Mouse (Mus musculus): ENCODE results near the gene Syt3.

Gene Syt3

DNA sequence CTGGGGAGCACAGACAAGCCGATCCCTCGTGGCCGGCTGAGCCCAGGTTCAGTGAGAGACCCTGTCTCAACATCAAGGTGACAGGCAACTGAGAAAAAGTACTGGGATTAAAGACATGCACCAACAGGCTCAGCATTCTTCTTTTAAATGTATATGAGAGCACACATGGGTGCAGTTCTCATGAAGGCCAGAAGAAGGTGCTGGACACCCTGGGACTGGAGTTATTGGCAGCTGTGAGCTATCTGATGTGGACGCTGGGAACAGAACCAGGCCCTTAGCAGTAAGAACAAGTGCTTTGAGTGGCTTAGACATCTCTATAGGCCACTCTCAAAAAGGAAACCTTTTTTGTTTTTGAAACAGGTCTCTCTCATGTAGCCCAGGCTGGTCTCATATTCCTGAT is 27.2 kb downstream of the Syt3 start:
- DNase-seq (ENCODE audit: low spot score) = no peak

DNA sequence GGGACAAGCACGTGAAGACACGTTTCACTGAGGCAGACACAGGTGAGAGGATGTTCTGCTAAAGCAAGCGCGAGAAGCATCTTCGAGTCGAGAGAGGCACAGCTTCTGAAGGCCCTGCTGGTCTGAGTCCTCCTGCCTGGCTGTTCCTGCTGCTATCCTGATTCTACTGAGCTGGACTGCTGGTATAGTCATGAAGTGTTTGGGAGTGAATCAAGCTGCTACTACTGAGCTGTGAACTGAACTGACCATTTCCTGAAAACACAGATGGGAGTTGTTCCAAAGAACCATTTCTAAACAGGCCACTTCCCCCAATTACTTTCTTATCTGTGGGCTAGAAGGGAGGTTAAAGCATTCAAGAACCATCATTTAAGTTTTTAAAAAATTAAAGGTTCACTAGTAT is 29.4 kb downstream of the Syt3 start:
- DNase-seq (ENCODE audit: low spot score) = no peak

DNA sequence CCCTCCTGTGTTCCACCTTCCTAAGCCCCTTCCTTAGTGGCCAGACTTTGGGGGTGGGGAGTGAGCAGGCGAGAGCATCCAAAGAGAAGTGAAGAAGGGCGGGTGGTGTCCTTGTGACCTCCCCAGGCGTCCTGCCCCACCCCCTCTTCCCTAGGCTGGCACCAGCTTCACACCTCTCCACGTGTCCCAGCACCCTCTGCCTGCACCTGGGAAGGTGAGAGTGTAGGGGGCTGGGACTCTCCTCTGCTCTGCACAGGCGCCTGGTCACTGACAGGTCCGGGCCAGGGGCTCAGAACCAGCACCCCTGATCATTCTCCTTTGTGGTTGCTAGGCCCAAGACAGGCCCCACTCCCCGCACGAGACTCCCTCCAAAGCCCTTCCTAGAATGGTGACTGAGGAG is 43.8 kb downstream of the Syt3 start:
- no peak for DNase-seq (ENCODE audit: low spot score)

DNA sequence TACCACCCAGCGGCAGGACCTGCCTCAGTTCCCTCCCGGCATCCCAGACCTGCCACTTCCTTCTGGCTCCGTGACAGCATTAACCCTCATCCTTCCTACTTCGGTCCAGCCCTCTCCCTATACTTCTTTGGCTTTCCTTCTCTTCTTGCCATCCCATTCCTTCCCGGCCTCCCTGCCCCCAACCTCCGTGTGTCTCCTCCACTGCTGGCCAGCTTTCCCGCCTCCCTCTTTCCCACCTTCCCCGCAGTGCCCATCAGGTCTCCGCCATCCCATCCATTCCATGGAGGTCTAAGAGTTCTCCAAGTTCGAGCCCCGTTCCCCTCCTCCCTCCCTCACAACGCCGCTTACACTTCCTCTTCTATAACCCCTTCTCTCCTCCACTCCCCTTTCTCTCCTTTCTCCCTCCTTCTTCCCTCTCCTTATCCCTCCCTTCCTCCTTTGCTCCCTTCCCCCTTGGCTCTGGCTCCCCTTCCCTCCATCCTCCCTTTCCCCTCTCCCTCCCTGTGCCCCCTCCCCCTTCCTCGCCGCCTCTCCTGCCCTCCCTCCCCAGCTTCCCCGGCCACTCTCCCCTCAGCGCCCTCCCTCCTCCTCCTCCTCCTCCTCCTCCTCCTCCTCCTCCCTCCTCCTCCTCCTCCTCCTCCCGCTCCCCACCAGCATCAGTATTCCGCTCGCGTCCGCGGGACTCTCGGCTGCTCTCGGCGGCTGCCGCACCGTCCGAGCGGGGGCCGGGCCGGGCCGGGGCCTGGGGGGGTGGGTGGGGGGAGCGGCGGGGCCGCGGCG is 44.5 kb downstream of the Syt3 start:
- no peak for DNase-seq (ENCODE audit: low spot score)

DNA sequence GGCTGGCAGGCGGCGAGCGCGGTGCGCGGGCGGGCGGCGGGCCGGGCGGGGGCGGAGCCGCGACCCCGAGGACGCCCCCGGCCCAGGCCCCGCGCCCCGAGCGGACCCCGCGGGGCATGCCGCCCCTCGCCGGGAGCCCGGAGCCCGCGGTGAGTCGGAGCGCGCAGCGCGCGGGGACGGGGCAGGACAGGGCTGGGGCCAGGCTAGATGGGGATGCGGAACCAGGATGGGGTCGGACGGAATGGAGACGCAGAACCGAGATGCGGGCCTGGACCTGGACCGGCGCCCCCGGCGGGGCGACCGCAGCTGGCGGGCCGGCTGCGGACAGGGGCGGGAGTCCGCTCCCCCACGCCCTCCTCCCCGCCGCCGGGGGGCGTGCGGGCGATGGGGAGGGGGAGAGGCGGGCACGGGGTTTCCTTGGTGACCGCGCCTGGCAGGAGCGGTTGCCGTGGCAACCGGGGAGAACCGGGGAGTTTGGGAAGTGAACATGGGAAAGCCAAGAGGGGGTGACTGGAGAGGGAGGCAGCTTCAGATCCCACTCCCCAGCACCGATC is 45.1 kb downstream of the Syt3 start, which contains the start of gene Lrrc4b:
Gene Lrrc4b (plus strand): TSS at position 51 of the 554 bp plus-strand sequence.
- DNase-seq (ENCODE audit: low spot score) = no peak

DNA sequence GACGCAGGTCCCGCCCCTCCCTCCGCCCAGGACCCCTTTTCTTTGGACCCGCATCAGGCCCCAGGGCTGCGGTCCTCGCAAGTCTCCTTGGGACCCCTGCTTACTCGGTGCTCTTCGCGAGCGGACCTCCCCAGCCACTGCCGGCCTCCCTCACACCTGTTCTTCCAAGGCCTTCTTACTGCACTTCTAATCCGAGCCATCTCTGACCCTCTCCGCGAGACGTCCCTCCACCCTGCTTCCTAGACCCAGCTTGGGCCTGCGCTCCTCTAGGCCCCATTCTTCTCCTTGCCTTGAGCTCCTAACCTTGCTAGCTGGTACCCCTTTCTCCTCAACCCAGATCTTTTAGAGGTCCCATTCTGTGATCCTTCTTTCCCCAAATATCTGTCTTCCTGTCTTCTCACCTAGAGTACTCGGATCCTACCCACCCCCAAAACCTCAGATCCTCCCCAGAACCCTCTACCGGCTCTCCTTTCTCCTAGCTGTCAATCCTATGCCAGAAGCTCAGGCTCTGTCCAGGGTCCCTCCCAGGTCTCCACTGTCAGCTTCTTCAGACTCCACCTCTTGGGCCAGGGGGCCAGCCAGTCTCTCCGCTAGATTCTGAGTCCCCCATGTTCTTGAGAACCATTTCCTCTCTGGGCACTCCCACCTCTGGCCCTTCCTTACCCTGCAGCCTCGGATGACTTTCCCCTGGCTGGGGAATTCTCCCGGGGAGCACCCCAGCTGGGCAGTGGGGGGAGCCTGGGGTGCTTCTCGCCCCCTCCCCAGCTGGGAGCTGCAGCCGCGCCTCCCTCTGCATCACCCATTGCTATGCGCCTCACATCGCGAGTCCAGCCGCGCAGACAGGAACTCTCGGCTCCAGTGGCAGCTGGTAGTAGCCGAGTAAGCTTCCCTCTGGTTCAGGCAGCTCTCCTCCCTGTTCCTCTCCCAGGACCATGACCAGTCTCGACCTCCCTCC is 45.9 kb downstream of the Syt3 start:
- no peak for DNase-seq (ENCODE audit: low spot score)

DNA sequence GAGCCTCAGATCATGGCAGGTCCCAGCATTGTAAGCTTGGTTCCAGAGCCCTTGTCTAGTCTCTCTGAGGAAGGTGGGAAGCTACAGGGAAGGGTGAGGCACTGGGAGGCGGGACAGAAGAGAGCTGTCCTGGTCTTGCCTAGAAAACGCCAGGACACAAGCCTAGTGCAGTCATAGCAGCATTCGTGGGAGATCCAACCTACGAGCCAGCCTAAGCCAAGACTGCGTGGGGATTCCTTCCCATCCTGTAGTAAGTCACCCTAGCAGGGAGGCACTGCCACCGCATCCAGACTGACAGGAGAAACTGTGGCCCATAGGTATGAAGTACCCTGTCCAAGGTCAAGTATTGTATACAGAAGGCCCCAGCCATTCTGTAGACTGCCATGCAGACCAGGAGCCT is 48.6 kb downstream of the Syt3 start:
- no peak for DNase-seq (ENCODE audit: low spot score)

DNA sequence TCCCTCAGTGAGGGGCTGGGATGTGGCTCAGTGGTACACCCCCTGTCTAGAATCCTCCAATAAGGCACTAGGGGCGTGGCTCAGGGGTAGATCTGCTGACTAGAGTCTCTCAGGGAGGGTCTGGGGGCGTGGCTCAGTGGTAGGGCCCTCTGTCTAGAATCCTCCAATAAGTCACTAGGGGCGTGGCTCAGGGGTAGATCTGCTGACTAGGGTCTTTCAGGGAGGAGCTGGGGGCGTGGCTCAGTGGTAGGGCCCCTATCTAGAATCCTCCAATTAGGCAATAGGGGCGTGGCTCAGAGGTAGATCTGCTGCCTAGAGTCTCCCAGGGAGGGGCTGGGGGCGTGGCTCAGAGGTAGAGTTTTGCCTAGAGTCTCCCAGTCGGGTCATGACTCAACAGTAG is 49.5 kb downstream of the Syt3 start:
- peak; percentile 75 for DNase-seq (ENCODE audit: low spot score)

DNA sequence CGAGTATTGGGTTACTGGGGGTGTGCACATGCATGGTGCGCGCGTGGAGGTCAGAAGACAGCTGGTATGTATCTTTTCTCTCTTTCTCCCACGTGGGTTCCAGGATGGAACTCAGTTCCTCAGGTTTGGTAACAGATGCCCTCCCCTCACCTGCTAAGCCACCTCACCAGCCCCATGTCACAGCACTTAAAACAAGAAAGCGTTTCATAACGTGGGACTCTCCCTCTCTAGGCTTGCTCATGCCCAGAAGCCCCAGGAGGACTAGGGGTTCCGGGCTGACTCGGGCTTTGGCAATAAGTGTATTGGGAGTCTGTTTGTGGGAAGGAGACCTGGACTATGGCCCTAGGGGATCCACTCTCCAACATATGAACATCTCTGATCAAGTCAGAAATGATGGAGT is 50.2 kb downstream of the Syt3 start:
- DNase-seq (ENCODE audit: low spot score) = no peak

DNA sequence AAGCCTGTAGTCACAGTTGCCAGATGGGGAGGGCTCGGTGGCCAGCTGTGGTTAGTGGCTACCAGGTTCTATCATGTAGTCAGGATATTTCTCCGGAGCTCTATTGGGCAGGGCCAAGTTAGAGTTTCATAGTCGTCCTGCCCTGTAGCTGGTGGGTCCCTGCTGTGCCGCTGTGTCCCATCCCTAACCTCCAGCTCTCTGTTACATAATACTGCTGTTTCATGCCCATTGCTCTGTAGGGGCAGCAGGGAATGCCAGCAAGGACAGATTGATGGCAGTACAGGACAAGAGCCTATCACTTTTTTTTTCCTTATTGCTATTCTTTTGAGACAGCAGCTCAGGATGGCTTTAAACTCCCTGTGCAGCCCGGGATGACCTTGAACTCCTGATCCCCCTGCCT is 51.9 kb downstream of the Syt3 start:
- no peak for DNase-seq (ENCODE audit: low spot score)

DNA sequence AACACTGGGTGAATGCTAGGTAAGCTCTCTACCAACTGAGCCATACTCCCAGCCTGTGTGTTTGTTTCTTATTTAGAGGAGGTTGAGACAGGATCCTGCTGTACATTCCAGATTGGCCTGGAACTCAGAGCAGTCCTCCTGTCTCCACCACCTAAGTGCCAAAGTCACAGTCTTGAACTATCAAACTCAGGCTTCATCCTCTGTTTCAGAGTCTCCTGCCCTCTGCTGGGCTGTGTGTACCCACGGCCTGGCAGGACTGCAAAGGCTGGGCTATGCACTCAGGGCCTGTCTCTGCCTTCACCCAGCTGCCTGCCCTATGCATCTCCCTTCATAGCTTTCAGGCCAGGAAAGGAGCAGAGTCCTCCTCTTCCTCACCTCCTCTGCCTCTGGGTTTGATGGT is 52.4 kb downstream of the Syt3 start:
- DNase-seq (ENCODE audit: low spot score) = no peak

DNA sequence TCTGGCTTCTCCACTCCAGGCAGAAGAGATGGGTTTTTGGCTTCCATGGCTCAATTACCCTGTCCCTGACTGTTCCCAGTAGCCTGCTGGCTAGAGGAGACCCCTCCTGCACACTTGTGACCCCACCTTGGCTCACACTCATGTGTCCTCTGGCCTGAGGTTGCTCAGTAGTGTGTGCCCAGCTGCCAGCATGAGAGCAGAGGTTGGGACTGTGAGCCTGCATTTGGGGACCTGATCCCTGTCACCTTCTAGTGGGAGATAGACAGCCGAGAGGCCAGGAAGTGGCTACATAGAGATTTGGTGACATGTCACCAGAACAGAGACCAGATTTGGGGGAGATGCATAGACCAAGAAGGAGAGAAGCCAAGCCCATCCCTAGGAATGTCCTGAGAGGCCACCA is 53.3 kb downstream of the Syt3 start:
- no peak for DNase-seq (ENCODE audit: low spot score)

DNA sequence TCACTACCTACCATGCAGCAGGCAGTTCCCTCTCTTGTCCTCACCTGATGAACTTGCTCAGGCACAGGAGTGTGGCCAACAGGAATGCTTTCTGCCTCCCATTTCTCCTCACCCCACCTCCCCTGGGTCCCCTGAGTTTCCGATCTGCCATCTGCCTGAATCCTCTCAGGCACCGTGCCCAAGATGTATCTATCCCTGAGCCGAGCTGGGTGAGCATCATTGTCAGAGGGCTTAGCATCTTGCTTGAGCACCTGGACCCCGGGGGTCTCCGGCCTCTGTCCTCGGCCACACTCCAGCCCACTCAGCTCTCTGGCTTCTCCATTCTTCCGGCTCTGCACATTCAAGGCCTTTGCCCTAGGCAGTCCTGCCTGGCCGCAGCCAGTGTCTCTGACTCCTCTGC is 54.0 kb downstream of the Syt3 start:
- DNase-seq (ENCODE audit: low spot score) = no peak

DNA sequence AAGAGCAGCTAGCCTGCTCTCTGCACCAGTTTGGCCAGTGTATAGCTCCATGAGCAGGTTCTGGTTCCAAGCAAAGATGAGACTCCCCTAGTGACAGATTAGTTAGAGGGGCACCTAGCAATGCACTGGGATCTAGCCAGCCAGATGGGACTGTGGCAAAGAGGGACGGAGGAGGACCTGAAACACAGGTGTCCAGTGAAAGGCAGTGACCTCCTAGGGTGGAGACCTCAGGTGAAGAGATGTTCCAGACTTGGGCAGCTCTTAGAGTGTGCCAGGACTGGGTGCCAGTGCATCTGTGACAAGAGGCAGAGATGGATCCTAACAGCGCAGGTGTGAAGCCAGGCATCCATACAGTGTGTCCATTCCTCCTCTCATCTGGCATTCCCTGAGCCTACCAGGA is 55.8 kb downstream of the Syt3 start:
- no peak for DNase-seq (ENCODE audit: low spot score)

DNA sequence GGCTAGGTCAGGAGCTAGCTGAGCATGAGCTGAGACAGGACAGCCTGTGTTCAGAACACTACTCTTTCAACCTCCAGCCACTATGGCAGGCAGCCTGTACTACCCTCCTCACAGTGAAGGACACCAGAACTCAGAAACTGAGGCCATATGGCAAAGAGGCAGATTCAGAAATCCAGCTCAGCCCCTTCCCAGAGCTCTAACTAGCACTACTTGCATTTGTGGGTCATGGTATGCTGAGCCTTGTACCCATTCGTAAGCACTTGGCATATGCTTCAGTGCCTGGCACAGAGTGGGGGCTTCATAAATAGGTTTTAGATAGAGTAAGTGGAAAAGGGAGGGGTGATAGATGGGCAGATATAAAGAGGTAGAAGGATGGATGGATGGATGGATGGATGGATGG is 56.6 kb downstream of the Syt3 start:
- DNase-seq (ENCODE audit: low spot score) = no peak

DNA sequence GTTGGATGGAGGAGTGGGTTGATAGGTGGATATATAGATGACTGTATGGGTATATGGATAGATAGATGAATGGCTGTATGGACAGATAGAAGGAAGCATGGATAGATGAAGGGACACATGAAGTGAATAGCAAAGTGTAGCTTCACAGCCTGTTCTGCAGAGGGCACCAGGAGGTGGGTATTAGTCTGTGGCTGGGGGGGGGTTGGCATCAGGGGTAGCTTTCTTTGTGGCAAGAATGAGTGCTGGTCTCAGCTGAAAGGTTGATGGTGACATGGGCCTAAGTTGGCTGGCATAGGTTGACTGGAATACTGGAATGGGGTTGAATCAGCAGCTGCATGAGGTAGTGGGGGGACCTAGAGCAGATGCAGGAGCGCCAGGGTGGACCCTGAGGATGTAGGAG is 57.3 kb downstream of the Syt3 start:
- DNase-seq (ENCODE audit: low spot score) = no peak

DNA sequence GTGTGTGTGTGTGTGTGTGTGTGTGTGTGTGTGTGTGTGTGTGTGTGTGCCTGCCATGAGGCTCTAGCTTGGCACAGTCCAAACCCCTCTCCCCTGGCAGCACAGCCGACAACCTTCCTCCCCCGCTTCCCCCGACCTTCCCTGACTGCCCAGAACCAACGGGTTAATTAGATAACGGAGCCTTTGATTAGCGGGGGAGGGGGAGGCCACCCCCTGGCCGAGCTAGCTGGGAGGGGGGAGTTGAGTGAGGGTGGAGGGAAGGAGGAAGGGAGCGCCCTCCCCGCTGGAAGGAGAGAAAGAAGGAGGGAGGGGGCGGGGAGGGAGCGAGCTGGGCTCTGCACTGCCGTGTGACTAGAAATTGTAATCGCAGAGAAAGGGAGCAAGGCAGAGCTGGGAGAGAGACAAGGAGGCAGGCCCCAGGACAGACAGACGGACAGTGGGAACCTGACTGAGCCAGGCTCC is 57.8 kb downstream of the Syt3 start:
- no peak for DNase-seq (ENCODE audit: low spot score)

DNA sequence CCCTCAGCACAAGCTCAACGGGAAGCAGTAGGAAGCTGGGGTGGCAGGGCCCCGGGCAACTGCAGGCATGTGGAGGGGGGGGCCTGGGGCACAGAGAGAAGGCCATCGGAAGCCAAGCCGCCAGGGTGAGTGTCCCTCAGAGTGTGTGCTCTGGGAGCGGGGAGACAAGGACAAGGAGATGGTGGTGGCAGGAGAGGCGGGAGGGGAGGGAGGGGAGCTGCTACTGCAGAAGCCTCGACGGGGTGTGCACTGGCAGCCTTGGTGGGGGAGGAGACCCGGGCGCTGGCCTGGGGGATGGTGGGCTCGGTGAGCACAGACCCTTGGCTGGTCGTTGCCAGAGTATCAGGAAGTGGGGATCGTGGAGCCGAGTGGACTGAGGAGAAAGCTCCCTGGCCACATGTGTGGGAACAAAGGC is 58.5 kb downstream of the Syt3 start:
- no peak for DNase-seq (ENCODE audit: low spot score)

DNA sequence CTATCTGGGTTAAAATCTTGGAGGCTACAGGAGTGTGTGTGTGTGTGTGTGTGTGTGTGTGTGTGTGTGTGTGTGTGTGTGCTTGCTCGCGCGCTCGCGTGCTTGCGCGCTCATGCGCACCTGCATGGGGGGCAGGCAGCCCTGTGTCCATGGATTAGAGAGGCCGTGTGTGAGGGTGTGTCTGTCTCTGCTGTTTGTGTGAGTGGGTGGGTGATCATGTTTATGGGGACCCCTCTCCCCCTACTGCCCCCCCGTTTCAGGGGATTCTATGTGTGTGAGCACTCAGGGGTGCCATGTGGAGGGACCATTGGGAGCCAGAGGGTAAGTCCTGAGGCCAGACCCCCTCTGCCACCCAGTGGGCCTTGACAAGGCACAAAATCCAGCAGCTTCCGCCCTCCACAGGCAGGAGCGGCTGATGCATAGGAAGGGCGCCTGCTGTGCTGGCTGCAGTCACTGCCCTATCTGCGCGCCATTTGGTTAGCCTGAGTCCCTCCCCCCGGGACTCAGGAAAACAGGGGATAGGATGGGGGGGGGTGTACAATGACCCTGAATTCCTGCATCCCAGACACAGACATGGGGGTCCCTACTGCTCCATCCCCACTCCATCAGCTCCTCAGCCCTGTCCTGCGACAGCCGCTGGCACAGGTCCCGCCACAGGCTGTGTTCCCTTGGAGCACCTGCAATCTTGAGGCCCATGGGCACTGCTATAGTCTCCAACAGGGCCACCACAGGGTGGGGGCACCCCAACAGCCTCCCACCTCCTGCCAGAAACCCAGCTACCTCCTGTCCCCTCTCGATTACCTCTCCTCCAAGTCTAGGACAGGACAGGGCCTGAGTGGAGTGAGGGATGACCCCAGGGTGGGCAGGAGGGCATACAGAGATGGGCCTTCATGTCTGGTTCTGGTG is 59.6 kb downstream of the Syt3 start:
- no peak for DNase-seq (ENCODE audit: low spot score)

DNA sequence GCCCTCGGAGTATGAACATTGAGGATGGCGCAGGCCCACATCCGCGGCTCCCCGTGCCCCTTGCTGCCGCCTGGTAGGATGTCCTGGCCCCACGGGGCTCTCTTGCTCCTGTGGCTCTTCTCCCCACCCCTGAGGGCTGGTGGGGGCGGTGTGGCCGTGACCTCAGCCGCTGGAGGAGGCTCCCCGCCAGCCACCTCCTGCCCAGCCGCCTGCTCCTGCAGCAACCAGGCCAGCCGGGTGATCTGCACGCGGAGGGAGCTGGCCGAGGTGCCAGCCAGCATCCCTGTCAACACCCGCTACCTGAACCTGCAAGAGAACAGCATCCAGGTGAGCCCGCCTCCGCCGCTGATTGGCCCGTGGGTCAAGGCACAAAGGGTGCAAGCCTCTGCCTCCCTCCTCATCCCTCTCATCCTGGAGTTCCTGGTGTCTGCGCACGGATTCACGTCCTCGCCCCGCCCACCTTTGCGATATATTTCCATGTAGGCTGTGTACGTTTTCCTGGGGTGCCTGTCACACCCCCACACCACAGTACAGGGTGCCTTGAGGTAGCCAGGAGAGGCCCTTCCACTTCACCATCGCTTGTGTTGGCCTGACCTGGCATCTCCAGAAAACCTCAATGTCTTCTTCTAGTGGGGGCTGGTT is 61.1 kb downstream of the Syt3 start:
- DNase-seq (ENCODE audit: low spot score) = no peak

DNA sequence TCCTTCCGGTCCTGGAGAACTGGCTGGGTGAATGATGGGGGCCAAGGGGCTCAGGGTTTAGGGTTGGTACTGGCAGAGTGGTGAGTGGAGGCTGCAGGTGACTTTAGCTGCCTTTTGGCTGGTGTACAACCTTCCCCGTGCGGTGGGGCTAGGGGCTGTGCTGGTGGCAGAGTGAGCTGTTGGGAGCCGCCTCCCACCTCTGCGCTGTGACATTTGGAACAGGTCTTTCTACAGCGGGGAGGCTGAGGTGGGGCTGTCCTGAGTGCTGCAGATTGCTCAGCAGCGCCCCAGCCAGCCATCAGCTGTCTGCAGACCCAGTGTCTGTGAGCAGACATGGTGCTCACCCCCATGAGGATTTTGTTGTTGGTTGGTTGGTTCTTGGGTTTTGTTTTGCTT is 61.6 kb downstream of the Syt3 start:
- DNase-seq (ENCODE audit: low spot score) = no peak

Measured in testis, postnatal 14 days (tissue).